Mouse (Mus musculus) erythroblast, embryonic 14.5 days (primary cell): ENCODE data around the gene Siva1.

Experiments
- GATA1 ChIP-seq: IDR thresholded peaks from 2 replicates; pipeline ENCODE4 v1.6.1; 2012; ENCODE audit warnings: low read length, inconsistent platforms, mixed read lengths
- TAL1 ChIP-seq: IDR thresholded peaks from 3 replicates; pipeline ENCODE4 v1.6.1; 2012; ENCODE audit warnings: low read length, inconsistent platforms, mixed read lengths

DNA sequence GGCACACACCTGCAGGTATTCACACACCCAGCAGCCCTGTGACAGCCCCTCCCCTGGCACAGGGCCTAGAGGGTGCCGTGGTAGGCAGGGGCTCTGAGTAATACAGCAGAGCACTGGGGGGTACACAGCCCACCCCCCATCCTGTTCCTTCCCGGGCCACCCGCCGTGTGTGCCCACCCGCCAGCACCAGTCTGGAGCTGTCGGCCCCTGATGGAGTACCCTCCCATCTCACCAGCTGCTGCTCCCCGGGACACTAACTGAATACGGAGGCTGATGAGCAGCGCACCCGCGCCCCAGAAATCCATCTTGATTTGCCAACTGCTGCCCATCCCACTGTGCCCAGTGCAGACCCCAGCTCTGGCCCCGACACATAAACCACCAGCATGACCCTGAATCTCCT is 19.2 kb downstream of the Siva1 start:
- TF ChIP-seq TAL1 (no peak), GATA1 (no peak)
